Mouse (Mus musculus) lung, postnatal 0 days (tissue): ENCODE results near the gene Cmtm6.

Experiments used
- CTCF ChIP-seq: IDR thresholded peaks from 2 replicates; pipeline ENCODE4 v1.5.1; 2016; ENCODE audit warnings: antibody characterized with exemption, mild to moderate bottlenecking
- EP300 ChIP-seq: IDR thresholded peaks from 2 replicates; pipeline ENCODE4 v1.6.1; 2016; ENCODE audit warnings: antibody characterized with exemption, mild to moderate bottlenecking, control low read depth

GRCm38 (mm10) chr9:114763341-114763740 is 32.4 kb downstream of the Cmtm6 start:
- TF ChIP-seq EP300: no peak
- peak; percentile 69 for TF ChIP-seq CTCF
